Mouse (Mus musculus): ENCODE data around the gene Cers6.

DNA sequence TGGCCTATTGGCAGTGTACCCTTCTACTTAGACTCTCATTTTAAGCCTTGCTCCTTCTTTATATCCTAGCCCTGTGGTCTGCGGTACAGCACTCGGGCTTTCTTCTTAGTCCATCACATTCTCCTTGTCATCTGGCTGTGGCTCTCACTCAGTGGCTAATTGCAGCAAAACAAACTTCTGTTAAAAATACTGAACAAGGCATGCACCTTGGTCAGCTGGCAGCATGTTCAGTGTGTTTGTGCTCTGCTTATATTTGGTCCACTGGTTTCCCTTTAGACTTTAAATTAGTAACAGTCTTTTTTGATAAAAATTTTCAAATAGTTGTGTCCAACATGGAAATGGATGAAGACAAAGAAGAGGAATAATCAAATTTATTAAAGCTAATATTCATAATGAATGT, 94.3 kb downstream of the Cers6 start:
- TF ChIP-seq POLR2A (IDR thresholded peaks at IDR 0.05; ENCODE audit: control insufficient read depth, extremely low read depth, insufficient read depth, low read length, poor library complexity) (no peak), CTCF (IDR thresholded peaks at IDR 0.05; ENCODE audit: borderline replicate concordance, control insufficient read depth, extremely low read depth, insufficient read depth, low read length, poor library complexity) (no peak)
